Mouse (Mus musculus) bone marrow macrophage, adult 2 months (primary cell): Measurements from ENCODE around the gene Tymp.

ENCODE experiments used
- CTCF ChIP-seq: IDR thresholded peaks from 2 replicates; pipeline ENCODE4 v1.5.1; 2012; ENCODE audit warnings: low read depth, mild to moderate bottlenecking, low read length, moderate library complexity
- POLR2A ChIP-seq: IDR thresholded peaks from 2 replicates; pipeline ENCODE4 v1.6.1; 2012; ENCODE audit warnings: mild to moderate bottlenecking, low read depth, low read length, borderline replicate concordance

DNA sequence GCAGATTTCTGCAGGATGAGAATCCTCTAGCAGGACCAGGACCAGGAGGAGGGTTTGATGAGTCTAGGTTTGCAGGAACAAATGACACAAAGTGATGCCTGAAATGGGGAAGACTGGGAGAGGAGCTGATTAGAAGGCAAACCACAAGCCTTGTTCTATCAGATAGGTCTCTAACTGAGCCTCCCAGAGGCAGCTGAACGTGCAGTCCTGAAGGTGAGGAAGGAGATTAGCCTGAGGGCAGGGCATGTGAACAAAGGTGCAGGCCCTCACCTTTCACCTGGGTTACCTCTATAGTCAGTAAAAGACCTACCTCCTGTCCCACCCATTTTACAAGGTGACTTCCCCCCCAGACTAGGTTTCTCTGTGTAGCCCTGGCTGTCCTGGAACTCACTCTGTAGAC, 22.9 kb upstream of the Tymp start:
- no peak for TF ChIP-seq CTCF
- no peak for TF ChIP-seq POLR2A
